Mouse (Mus musculus): ENCODE data around the gene Rsph3b. TPM values are rescaled to one million over a fixed set of nuclear protein-coding genes. Genes with fewer than 3 reads are reported as not detected.
"Not testable (repeated sequence)": the region's sequence is repeated elsewhere in the genome, so short reads cannot be mapped to it uniquely, and the experiment has no call there.

Gene Rsph3b
- polyA plus RNA-seq, 1 experiment, result 1.2 TPM

DNA sequence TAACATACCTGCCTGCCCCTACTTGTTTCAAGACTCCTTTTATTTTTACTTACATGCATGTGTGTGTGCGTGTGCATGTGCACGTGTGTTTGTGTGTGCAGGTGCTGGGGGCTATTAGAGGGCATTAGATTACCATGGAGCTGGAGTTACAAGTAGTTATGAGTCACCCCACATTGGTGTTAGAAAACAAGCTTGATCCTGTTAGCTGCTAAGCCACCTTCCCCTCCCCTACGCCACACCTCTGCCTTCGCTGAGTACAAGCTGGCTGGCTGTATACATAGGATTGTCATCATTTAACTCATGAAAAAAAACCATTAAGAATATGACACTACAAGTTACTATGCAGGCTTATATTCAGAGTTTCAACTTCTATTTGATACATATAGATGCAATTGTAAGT lies 33.2 kb downstream of the Rsph3b start:
- H3K4me1 ChIP-seq (ENCODE audit: control insufficient read depth), result not testable (repeated sequence)

DNA sequence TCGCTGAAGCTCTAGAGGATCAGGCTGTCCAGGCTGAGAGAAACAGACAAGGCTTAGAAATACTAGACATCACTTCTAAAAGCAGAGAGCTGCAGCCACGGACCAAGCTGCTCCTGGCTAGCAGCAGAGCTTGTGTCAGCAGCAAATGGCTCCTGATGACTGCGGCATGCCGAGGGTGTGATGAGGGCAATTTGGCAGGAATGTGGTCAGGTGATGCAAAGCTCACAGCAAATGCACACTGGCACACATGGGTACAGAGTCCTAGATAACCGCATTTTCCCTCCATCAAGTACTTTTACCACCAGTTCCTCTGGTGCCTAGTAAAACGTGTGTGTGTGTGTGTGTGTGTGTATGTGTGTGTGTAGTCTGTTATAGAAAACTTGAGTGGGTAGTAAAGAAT lies 34.4 kb downstream of the Rsph3b start:
- H3K36me3 ChIP-seq (ENCODE audit: control insufficient read depth); H3K9me3 ChIP-seq (ENCODE audit: control insufficient read depth, low read length); H3K4me1 ChIP-seq (ENCODE audit: control insufficient read depth); H3K27me3 ChIP-seq (ENCODE audit: control insufficient read depth); H3K4me3 ChIP-seq (replicated peaks): not testable (repeated sequence)

More for the DNA sequence above, 33.2 kb downstream of the Rsph3b start:
- H3K9me3 ChIP-seq (ENCODE audit: control insufficient read depth, low read length); H3K36me3 ChIP-seq (ENCODE audit: control insufficient read depth); H3K27me3 ChIP-seq (ENCODE audit: control insufficient read depth); H3K4me3 ChIP-seq (replicated peaks): not testable (repeated sequence)

DNA sequence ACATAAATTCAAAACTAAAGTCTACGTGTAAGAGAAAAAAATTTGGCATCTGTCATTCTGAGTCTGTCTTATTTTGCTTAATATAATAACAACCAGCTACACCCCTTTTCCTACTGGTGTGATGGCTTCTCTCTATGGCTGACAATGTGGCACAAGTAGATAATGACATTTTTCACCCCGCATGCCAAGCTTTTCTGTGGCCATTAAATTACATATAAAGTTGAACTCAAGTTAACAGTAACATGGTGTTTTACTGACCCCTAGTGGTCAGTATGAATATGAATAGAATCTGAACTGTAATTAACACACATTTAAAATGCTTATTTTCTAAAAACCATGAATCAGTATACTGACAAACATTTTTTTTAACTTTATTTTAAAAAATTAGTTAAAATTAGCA lies 48.1 kb downstream of the Rsph3b start:
- not testable (repeated sequence) for H3K4me1 ChIP-seq (ENCODE audit: control insufficient read depth); H3K36me3 ChIP-seq (ENCODE audit: control insufficient read depth); H3K27me3 ChIP-seq (ENCODE audit: control insufficient read depth); H3K4me3 ChIP-seq (replicated peaks); H3K9me3 ChIP-seq (ENCODE audit: control insufficient read depth, low read length)

DNA sequence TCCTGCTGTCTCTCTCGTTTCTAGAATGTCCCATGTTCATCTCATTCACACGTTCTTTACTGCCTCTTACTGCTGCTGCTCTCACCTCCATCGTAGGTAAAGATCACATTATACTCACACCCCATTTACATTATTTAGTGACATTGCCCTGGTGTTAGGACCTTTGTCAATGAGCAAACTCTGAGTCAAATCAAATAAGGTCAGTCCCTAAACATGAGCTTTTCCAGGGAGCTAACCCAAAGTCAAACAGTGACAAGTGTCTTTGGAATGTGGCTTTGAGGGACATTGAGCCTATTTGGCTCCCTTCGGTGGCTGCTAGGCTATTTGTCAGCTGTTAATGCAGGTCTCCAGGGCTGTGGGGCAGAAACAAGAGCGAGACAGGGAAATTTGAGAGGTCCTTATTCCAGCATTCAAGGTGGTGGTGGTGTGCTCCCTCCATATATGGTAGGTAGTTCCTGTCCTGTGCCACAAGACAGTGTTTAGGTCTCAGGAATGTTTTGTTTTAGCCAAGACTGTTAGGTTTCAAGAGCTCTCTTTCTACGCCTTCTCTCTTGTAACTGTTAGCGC lies 50.4 kb downstream of the Rsph3b start:
- not testable (repeated sequence) for H3K27me3 ChIP-seq (ENCODE audit: control insufficient read depth)

DNA sequence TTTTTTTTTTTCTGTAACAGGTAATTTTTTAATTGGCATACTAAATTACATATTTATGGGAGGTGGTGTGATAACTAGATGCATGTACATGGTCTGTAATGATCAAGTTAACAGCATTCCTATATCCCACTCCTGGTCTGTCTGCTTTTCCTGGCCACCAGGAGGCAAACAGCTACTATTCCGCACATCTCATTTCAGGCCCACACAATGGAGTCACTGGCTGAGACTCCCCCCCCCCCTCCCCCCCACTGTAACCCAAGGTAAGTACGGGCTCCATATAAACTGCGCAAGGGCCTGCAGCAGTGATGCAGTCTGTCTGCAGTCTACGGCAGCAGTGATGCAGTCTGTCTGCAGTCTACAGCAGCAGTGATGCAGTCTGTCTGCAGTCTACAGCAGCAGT lies 51.7 kb downstream of the Rsph3b start:
- TF ChIP-seq TAL1 (IDR thresholded peaks at IDR 0.05; ENCODE audit: low read length) (no peak), GATA1 (IDR thresholded peaks at IDR 0.05; ENCODE audit: low read length) (no peak)
- no peaks in the 10 kb centered on the region for H3K27me3 ChIP-seq (ENCODE audit: control insufficient read depth)
- H3K36me3 ChIP-seq (ENCODE audit: control insufficient read depth), result no peaks in the 10 kb centered on the region
- H3K4me3 ChIP-seq (replicated peaks), result no peak overlapping the region
- no peaks in the 10 kb centered on the region for H3K9me3 ChIP-seq (ENCODE audit: control insufficient read depth, low read length)
- peaks cover 8% of the 10 kb centered on the region for H3K4me1 ChIP-seq (ENCODE audit: control insufficient read depth)

More for the DNA sequence above, 50.4 kb downstream of the Rsph3b start:
- H3K36me3 ChIP-seq (ENCODE audit: control insufficient read depth); H3K4me3 ChIP-seq (replicated peaks); H3K4me1 ChIP-seq (ENCODE audit: control insufficient read depth); H3K9me3 ChIP-seq (ENCODE audit: control insufficient read depth, low read length): not testable (repeated sequence)

DNA sequence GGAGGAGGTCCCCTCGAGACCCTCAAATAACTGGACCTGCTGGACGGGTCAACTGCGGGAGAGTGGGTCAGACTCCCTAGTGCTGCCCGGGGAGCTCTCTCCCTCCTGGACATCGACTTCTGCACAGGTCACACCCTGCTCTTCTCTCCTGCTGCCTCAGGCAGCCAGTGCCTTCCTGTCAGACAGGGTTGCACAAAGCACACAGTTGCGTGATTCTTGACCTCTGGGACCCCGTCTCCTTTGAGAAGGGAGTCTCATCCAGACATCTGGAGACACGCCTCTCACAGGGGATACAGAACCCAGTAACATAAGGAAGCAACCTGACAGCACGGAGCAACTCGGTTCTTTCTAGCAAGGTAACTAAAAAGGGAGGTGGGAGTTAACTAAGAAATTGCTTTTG lies 55.1 kb downstream of the Rsph3b start:
- H3K4me1 ChIP-seq (ENCODE audit: control insufficient read depth), result peaks cover 6% of the 10 kb centered on the region
- H3K36me3 ChIP-seq (ENCODE audit: control insufficient read depth), result no peaks in the 10 kb centered on the region
- no peak for TF ChIP-seq GATA1 (IDR thresholded peaks at IDR 0.05; ENCODE audit: low read length)
- no peak for TF ChIP-seq TAL1 (IDR thresholded peaks at IDR 0.05; ENCODE audit: low read length)
- no peaks in the 10 kb centered on the region for H3K27me3 ChIP-seq (ENCODE audit: control insufficient read depth)
- H3K9me3 ChIP-seq (ENCODE audit: control insufficient read depth, low read length), result no peaks in the 10 kb centered on the region
- H3K4me3 ChIP-seq (replicated peaks), result no peak overlapping the region

DNA sequence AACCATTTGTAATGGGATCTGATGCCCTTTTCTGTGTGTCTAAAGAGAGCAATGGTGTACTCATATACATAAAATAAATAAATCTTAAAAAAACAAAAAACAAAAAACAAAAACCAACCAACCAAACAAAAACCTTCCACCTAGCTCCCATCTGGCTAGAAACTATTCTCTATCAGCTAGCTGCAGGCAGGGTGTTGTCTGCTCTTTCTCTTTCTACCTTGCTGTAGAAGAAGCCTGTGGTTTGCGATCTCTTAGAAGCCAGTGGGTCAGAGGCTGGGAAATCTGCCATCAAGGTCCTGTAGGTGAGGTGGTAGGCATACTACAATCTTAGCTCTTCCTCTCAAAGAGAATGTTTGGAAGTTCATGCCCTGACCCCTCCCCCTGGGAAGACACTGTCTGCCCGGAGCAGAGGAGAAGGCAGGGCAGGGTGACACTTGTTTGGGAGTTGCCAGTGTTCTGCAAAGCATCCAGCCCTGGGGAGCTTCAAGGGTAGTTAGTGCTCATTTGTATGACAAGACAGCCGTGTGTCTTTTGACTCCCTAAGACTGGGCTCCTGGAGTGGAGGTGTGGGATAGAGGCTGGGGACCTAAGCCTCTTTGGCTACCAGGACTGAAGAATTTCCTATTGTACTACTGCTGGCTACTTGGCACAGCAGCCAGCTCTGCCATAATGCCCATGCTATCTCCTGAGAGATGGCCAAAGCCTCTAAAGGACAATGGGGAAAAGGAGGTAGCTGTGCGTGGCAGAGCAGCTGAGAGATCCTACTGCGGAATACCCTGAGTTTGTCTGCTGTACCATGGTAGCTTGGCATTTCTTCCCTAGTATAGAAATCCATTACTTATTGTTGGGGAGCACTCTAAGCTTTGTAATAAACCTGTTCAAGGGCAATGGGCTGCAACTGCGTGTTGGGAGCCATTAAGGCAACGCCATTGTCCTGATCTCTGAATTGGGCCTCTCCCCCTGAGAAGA lies 56.2 kb downstream of the Rsph3b start:
- H3K9me3 ChIP-seq (ENCODE audit: control insufficient read depth, low read length), result no peaks in the 10 kb centered on the region
- H3K4me3 ChIP-seq (replicated peaks), result no peak overlapping the region
- no peaks in the 10 kb centered on the region for H3K27me3 ChIP-seq (ENCODE audit: control insufficient read depth)
- TF ChIP-seq TAL1 (IDR thresholded peaks at IDR 0.05; ENCODE audit: low read length), result no peak
- TF ChIP-seq GATA1 (IDR thresholded peaks at IDR 0.05; ENCODE audit: low read length), result no peak
- H3K36me3 ChIP-seq (ENCODE audit: control insufficient read depth), result no peaks in the 10 kb centered on the region
- H3K4me1 ChIP-seq (ENCODE audit: control insufficient read depth), result peaks cover 6% of the 10 kb centered on the region

DNA sequence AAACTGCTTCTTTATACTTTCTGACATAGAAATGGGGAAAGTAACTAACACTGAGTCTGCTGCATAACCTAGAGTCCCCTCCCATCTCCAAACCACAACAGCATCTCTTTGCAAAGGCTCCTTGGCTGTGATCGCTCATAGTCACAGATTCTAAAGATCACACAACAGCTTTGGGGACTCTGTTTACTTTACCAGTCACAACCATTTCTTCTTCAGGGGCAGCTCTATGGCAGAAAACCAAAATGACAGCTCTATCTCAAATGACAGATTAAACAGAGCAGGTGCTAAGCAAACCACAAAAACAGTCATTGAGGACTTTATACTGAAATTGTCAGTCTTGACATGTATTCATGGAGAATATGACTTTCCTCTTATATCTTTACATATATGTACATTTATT lies 62.0 kb downstream of the Rsph3b start:
- H3K9me3 ChIP-seq (ENCODE audit: control insufficient read depth, low read length), result no peaks in the 10 kb centered on the region
- no peak overlapping the region for H3K4me3 ChIP-seq (replicated peaks)
- TF ChIP-seq GATA1 (IDR thresholded peaks at IDR 0.05; ENCODE audit: low read length), result no peak
- TF ChIP-seq TAL1 (IDR thresholded peaks at IDR 0.05; ENCODE audit: low read length), result no peak
- no peaks in the 10 kb centered on the region for H3K4me1 ChIP-seq (ENCODE audit: control insufficient read depth)
- no peaks in the 10 kb centered on the region for H3K27me3 ChIP-seq (ENCODE audit: control insufficient read depth)
- no peaks in the 10 kb centered on the region for H3K36me3 ChIP-seq (ENCODE audit: control insufficient read depth)

DNA sequence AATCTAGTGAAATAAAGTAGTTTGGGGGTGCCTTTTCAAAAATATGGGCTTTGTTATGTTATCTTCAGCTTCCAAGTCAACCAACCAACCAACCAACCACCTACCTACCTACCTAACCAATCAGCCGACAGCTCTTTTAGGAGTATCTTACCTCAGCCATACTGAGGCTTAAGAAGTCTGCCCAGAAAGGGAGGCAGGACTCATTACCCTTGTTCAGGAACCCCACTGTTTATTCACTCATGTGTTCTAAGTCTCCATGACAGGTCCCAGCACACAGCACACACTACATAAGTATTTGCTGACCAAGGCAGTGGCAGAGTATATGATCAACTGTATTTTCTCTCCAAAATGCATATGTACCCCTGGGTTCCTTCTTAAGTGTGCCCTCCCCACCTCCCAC lies 64.0 kb downstream of the Rsph3b start:
- Histone ChIP-seq H3K36me3 (ENCODE audit: control insufficient read depth) (no peaks in the 10 kb centered on the region), H3K9me3 (ENCODE audit: control insufficient read depth, low read length) (no peaks in the 10 kb centered on the region), H3K27me3 (ENCODE audit: control insufficient read depth) (no peaks in the 10 kb centered on the region), H3K4me3 (replicated peaks) (no peak overlapping the region), H3K4me1 (ENCODE audit: control insufficient read depth) (no peaks in the 10 kb centered on the region)
- TF ChIP-seq GATA1 (IDR thresholded peaks at IDR 0.05; ENCODE audit: low read length) (no peak), TAL1 (IDR thresholded peaks at IDR 0.05; ENCODE audit: low read length) (no peak)

DNA sequence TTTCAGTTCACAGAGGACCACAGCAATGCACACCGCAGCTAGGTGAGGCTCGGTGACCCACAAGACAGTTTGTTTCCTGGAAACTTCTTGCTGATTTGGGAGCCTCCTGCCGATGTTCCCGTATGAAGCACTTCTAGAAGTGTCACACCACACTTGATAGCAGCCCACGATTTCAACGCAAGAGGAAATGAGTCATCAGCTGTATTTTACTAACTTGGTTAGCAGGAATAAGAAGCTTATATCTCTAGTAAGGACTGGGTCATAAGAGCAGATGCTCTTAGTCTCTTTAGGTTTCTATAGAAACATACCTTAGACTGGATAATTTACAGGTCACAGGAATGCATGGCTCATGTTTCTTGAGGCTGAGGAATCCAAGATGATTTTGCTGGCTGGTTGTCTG lies 67.2 kb downstream of the Rsph3b start:
- no peak overlapping the region for H3K4me3 ChIP-seq (replicated peaks)
- no peaks in the 10 kb centered on the region for H3K9me3 ChIP-seq (ENCODE audit: control insufficient read depth, low read length)
- H3K4me1 ChIP-seq (ENCODE audit: control insufficient read depth), result no peaks in the 10 kb centered on the region
- H3K27me3 ChIP-seq (ENCODE audit: control insufficient read depth), result no peaks in the 10 kb centered on the region
- no peak for TF ChIP-seq GATA1 (IDR thresholded peaks at IDR 0.05; ENCODE audit: low read length)
- no peak for TF ChIP-seq TAL1 (IDR thresholded peaks at IDR 0.05; ENCODE audit: low read length)
- no peaks in the 10 kb centered on the region for H3K36me3 ChIP-seq (ENCODE audit: control insufficient read depth)

Data from erythroblast, embryonic 14.5 days (primary cell).